Mouse (Mus musculus): ENCODE measurements around the gene Rsph3a. TPM values are rescaled to one million over a fixed set of nuclear protein-coding genes. Genes with fewer than 3 reads are reported as not detected.

The Rsph3a gene
- total RNA-seq, 2 experiments from 2014 or later, result 22.1 to 23.7 TPM

Other genes with a start within 250 kb of the Rsph3a start
- gene Fndc1, start 118.3 kb upstream of the Rsph3a start, total RNA-seq (2021), result 10 to 100 TPM; 22.2 to 46.4 TPM
- 1 to 10 TPM; 2.3 to 2.4 TPM for gene Tagap, start 19.6 kb upstream of the Rsph3a start, total RNA-seq (2021)
- gene Gm49673, start 202.2 kb downstream of the Rsph3a start, total RNA-seq (2021), result under 1 TPM in 1 of 2 experiments, not detected in 1; 0.38 TPM
- 10 to 100 TPM; 14.1 to 16.9 TPM for gene Rnaset2a, start 202.5 kb downstream of the Rsph3a start, total RNA-seq (2021)
- gene Fgfr1op, start 219.9 kb downstream of the Rsph3a start, total RNA-seq (2021), result 10 to 100 TPM; 17.3 to 22.9 TPM

All from gastrocnemius, adult 2 months (tissue).